Mouse (Mus musculus): ENCODE measurements around the gene Ssc4d.
A peak's percentile ranks its signal among the peaks of the same experiment; 100 is the strongest.

Gene Ssc4d

GRCm38 (mm10) chr5:135935641-135936190 lies 38.6 kb downstream of the Ssc4d start:
- DNase-seq (ENCODE audit: low spot score) = no peak

DNA sequence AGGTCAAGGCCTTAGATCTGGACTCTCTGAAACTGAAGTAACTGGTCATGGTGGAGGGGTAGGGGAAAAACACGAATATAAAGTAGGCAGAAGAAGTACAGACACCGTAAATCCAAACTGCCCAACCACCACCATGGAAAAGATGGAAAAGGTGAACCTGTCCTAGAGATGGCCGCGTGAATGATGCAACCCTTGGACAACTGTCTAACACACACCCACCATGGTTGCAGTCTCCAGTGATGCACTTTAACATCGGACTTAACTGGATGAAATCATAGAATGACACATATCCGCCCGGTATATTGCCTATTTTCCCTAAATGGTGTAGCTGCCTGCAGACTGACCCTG lies 39.2 kb downstream of the Ssc4d start:
- no peak for DNase-seq (ENCODE audit: low spot score)

DNA sequence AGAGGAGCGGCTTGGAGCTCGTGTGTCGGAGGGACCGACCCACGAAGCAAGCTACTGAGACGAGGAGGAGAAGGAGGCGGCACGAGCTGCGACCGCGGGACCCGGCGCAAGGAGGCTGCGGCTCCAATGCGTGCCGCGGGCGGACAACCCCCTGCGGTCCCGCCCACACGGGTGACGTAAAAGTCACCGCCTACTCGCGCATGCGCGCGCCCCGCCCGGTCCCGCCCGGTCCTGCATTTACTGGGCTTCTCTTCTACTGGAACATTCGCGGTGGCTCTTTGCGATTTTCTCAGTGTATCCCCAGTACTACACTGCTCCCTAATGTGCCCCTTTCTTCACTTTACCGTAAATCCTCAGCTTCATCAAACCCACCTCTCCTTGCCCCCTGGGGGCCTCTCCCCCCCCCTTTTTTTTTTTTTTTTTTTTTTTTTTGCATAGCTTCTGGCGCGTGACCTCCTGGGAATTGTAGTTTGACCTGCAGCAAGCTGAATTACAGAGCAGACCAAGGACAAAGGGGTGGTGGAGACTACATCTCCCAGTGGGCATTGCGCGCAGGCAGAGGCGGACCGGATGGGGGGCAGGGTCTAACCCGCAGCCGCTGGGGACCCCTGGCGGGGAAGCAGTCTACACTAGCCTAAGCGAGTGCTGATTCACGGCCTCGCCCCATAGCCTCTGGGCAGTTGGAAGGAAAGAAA lies 39.7 kb downstream of the Ssc4d start, which contains the start of gene Ywhag:
Ywhag (minus strand) TSS at position 136 of the 695 bp plus-strand sequence.
- DNase-seq (ENCODE audit: low spot score) = peak; percentile 96

GRCm38 (mm10) chr5:135933900-135934441 lies 40.4 kb downstream of the Ssc4d start:
- DNase-seq (ENCODE audit: low spot score) = no peak

GRCm38 (mm10) chr5:135933222-135933899 lies 41.0 kb downstream of the Ssc4d start:
- DNase-seq (ENCODE audit: low spot score) = no peak

DNA sequence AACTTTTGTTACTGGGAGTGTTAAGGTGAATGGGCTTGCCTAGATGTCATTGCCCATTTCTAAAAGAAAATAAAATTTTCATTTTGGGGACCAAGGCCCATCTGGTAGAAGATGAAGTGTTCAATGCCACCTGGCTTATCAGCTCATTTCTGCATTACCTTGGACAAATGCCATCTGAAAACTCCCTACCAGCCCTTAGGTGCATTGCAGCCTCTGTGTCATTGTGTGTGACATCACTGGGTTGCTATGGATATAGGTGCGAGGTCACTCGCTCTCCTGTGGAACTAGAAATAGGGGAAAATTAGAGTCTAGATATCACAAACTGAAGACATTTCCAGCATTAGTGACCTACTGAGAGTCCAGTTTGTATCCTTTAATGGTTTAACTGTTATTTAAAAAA lies 42.0 kb downstream of the Ssc4d start:
- DNase-seq (ENCODE audit: low spot score) = no peak

- DNase-seq (ENCODE audit: low spot score) = no peak
These were observed 42.8 kb downstream of the Ssc4d start for GRCm38 (mm10) chr5:135931526-135931925.

DNA sequence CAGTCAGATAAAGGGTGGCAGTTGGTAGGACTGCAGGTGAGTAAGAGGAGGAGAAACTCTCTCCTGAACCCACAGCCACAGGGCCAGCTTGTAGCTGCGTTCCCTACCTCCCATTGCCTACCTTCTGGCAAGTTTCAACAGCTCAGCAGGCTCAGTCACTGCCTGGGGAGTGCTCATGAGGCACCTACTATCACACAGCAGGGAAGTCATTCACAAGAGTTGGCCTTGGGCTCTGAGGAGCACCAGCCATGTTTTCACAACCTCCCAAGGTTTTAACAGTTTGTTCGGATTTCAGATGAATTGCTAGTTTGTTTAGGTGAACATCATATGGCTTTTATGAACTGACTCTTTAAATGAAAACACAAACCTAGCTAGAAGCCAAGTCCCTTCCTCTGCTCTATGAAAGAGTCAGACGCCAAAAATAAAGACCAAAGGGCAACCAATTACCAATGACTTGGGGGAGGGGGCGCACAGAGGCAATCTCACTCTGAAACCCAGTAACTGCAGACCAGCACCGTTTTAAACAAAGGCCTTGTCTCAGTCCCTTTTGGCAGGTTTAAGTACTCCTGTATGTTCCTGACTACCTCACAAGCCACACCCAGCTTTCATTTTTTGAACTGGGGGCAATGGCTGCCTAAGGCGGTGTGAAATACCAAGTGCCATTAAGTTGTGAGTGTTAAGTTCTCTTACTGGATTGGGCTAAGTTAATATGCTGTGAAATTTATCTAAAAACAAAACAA lies 44.5 kb downstream of the Ssc4d start:
- DNase-seq (ENCODE audit: low spot score) = no peak

DNA sequence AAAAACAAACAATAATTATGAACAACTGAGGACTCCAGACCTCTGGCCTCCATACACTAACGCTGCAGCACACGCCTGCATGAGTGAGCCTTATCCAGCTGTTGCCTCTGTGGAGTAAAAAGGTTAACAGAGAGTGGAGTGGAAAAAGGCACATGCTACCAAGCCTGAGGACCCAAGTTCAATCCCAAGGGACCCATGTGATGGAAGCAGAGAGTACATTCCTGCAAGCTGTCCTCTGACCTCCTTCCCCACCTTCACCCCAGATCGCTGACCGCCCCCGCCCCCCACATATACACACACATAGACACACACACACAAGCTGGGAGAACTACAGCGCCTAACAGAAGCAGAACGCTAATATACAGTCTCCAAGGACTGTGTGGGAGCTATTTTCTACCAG lies 50.4 kb downstream of the Ssc4d start:
- no peak for DNase-seq (ENCODE audit: low spot score)

DNA sequence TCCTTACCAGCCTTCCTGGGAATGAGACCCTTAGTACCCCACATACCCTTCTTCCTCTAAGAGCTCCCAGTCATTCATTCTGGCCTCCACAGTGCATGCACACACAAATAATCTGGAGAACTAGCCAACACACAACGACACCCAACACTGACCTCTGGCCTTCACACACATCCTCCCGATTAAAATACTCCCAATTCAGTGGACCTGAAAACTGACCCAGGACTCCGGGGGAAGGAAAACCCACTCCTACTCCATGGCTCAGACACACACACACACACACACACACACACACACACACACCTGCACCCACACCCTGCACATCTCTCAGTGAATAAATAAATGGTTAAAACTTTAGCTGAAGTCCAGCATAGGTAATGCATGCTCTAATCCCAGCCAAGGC lies 54.4 kb downstream of the Ssc4d start:
- no peak for DNase-seq (ENCODE audit: low spot score)

GRCm38 (mm10) chr5:135918593-135918992 lies 55.7 kb downstream of the Ssc4d start:
- no peak for DNase-seq (ENCODE audit: low spot score)

DNA sequence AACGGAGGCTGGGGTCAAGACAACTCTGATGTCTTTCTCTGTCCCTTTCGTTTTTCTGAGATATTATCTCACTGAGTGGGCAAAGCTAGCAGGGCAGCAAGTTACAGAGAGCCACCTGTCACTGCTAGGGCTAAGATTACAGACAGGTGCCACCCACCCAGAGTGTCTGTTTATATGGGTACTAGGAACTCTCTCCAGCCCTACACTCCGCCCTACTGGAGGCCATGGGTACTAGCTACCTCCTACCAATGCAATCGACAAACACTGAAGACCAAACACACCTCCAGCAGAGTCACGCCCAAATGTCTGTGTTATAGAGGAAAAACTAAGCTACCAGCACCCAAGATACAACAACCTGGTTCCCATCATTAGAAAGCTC lies 56.3 kb downstream of the Ssc4d start:
- DNase-seq (ENCODE audit: low spot score) = no peak

DNA sequence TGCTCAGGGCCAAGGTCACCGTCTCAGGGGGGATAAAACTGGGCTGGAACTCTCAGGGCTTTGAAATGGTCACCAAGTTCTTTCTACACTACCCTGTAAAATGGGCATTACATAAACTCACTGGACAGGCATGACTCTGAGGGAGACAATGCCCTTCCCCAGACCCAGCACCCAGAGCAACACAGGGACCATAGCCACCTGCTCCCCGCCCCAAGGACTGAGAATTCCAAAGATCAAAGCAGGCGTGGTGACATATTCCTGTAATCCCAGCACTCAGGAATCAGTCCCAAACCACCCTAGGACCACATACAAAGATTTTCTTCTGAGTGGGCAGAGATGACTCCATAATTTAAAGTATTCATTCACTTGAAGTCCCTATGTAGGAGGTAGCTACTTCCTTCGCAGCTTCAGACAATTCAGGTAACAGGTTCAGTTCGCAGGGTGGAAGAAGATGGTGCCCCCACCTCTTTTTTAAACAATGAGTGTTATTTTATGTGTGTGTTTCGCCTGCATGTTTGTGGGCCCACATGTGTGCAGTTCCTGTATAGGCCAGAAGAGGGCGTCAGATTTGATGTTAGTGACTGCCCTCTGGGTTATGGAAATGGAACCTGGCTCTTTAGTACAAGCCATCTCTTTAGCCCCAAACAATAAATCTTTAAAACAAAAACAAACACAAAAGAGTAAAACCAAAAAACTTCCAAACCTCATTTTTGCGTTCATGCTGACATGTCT lies 56.8 kb downstream of the Ssc4d start:
- no peak for DNase-seq (ENCODE audit: low spot score)

GRCm38 (mm10) chr5:135916601-135917000 lies 57.7 kb downstream of the Ssc4d start:
- DNase-seq (ENCODE audit: low spot score) = no peak

- DNase-seq (ENCODE audit: low spot score) = no peak
These were observed 58.2 kb downstream of the Ssc4d start for GRCm38 (mm10) chr5:135916051-135916565.

- no peak for DNase-seq (ENCODE audit: low spot score)
These were observed 60.2 kb downstream of the Ssc4d start for GRCm38 (mm10) chr5:135914156-135914555.

- DNase-seq (ENCODE audit: low spot score) = no peak
These were observed 61.1 kb downstream of the Ssc4d start for GRCm38 (mm10) chr5:135913201-135913600.

GRCm38 (mm10) chr5:135911633-135912220 lies 62.6 kb downstream of the Ssc4d start:
- DNase-seq (ENCODE audit: low spot score) = no peak

DNA sequence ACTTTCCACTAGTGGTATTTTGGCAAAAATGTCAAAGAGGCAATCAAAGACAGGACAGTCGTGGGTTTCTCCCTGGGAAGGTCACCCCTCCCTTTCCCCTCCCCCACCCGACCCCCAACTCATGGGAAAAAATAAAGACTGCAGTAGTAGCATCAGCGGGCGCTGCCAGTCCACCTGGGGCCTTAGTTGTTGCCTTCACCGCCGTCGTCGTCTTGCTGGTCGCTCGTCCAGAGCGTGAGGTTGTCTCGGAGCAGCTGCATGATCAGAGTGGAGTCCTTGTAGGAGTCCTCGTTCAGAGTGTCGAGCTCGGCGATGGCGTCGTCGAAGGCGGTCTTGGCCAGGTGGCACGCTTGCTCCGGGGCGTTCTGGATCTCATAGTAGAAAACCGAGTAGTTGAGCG lies 63.5 kb downstream of the Ssc4d start:
- DNase-seq (ENCODE audit: low spot score) = no peak
